Comparison of ENCODE assay signal across 25 mouse cellular contexts in the genomic region with DNA sequence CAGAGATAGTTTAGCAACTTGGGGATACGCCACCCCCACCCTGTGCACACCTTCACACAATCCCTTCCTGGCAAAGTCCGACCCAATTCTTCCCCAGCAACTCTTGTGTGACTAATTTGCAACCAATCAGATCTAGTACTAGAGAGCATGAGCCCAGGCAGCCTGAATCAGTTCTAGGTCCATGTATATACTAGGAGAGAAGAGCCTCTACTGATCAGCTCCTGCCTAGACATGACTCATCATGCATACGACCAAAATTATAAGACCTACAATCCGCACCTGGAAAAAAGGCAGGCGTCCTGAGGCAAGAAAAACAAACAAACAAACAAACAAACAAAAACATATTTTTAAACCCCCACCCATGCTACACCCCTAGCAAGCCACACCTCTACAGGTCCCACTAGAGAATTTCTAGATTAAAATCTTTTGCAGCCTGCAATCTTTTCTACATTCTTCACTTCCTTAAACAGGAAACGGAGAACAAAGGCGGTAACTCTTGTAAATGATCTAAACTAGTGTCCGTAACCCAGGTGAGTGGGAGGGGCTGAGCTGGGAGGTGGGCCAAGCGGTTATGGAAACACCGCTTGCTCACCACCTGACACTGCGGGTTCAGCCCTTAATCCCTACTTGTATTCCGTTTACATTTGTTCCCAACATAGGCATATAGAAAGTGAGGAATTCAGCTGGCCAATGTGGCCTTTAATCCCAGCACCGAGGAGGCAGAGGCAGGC. TPM values are rescaled to one million over a fixed set of nuclear protein-coding genes. Genes with fewer than 3 reads are reported as not detected.
DNase-seq lines count a peak whose midpoint lies in the region; ATAC-seq lines count a peak whose summit lies in the region.
"Had no signal": no experiment of that assay in that cellular context is flagged by ENCODE, and none has a peak within 500 bp of the region (broad histone marks: within the 10 kb centered on the region; RNA-seq: fewer than 3 reads in every experiment).

No protein-coding gene starts in this region.

- ATAC-seq in intestine, embryonic 15.5 days = no peak
- ATAC-seq: forebrain, embryonic 15.5 days had no signal

- 82% methylated on average over 13 of the region's 13 CpGs for WGBS in intestine, embryonic 15.5 days

- H3K27me3 ChIP-seq in intestine, embryonic 15.5 days (replicated peaks) = no peaks in the 10 kb centered on the region
- H3K27me3 ChIP-seq: forebrain, embryonic 15.5 days; heart, embryonic 12.5 days; limb, embryonic 12.5 days; liver, embryonic 13.5 days; neural tube, embryonic 12.5 days had no signal

- no peaks in the 10 kb centered on the region for H3K4me1 ChIP-seq in intestine, embryonic 15.5 days (replicated peaks)
- H3K4me1 ChIP-seq: forebrain, embryonic 15.5 days; limb, embryonic 12.5 days; liver, embryonic 13.5 days; neural tube, embryonic 12.5 days had no signal

- H3K9me3 ChIP-seq in intestine, embryonic 15.5 days = no peaks in the 10 kb centered on the region
- H3K9me3 ChIP-seq: forebrain, embryonic 15.5 days; limb, embryonic 12.5 days; liver, embryonic 13.5 days; neural tube, embryonic 12.5 days had no signal

- no peaks in the 10 kb centered on the region for H3K36me3 ChIP-seq in intestine, embryonic 15.5 days
- H3K36me3 ChIP-seq: forebrain, embryonic 15.5 days; heart, embryonic 12.5 days; limb, embryonic 12.5 days; liver, embryonic 13.5 days; neural tube, embryonic 12.5 days had no signal

- no peak overlapping the region for H3K4me3 ChIP-seq in intestine, embryonic 15.5 days (replicated peaks)
- H3K4me3 ChIP-seq: forebrain, embryonic 15.5 days; heart, embryonic 12.5 days; limb, embryonic 12.5 days; liver, embryonic 13.5 days; neural tube, embryonic 12.5 days had no signal

- H3K4me2 ChIP-seq in intestine, embryonic 15.5 days (replicated peaks) = no peak overlapping the region
- H3K4me2 ChIP-seq: forebrain, embryonic 15.5 days; heart, embryonic 12.5 days; hindbrain, embryonic 14.5 days; limb, embryonic 12.5 days; liver, embryonic 13.5 days; neural tube, embryonic 12.5 days had no signal

- H3K9ac ChIP-seq in intestine, embryonic 15.5 days = no peak overlapping the region
- H3K9ac ChIP-seq: forebrain, embryonic 15.5 days; heart, embryonic 12.5 days; hindbrain, embryonic 14.5 days; limb, embryonic 12.5 days; liver, embryonic 13.5 days; neural tube, embryonic 12.5 days had no signal

- DNase-seq in spleen, postnatal 36 days (ENCODE audit: low spot score in 2 of 2) = peak; percentile 14 to 29
- no peak for DNase-seq in spleen, postnatal 14 days (ENCODE audit: low spot score in 2 of 2)
- DNase-seq in CD8-positive naive resting alpha-beta T cell, adult 2 months (ENCODE audit: low read depth in 2 of 2, low spot score in 2 of 2) = peak; percentile 19 to 23
- DNase-seq in T-cell, adult 2 months (ENCODE audit: low spot score) = peak; percentile 69
- peak; percentile 33 for DNase-seq in thymus, postnatal 25 days
- DNase-seq in adrenal gland, adult 8-10 months = no peak
- DNase-seq: cerebellum, postnatal 14 days; embryo, embryonic 11 days; kidney, adult 11 months; kidney, postnatal 10 days; liver, embryonic 13.5 days; right cerebral cortex, postnatal 14 days had no signal

- no peak overlapping the region for H3K27ac ChIP-seq in intestine, embryonic 15.5 days
- H3K27ac ChIP-seq: forebrain, embryonic 15.5 days; hindbrain, embryonic 14.5 days; limb, embryonic 12.5 days; liver, embryonic 13.5 days; neural tube, embryonic 12.5 days had no signal

RNA-seq across cellular contexts. Expression of a gene that starts 15.7 kb away (rescaled TPM):
- polyA plus RNA-seq in intestine, embryonic 15.5 days (2015; fragmentation: Nextera tagmentation; extraction: Ambion mirVana) = 2.9 and 3.1 TPM in 2 replicates
- 1 to 10 TPM; 2.5 to 3.4 (median 3.1) TPM for total RNA-seq in adrenal gland, adult 8-10 months (2022)

RNA-seq across cellular contexts. Expression of a gene that starts 39.6 kb away (rescaled TPM):
- polyA plus RNA-seq in intestine, embryonic 15.5 days (2015; fragmentation: Nextera tagmentation; extraction: Ambion mirVana) = 6.6 and 6.7 TPM in 2 replicates
- total RNA-seq in adrenal gland, adult 8-10 months (2022) = 1 to 10 TPM; 4.5 to 9.9 (median 6.9) TPM

RNA-seq across cellular contexts. Expression of a gene that starts 45.8 kb away (rescaled TPM):
- 0.06 TPM in 1 of 2 replicates, not detected in the other for polyA plus RNA-seq in intestine, embryonic 15.5 days (2015; fragmentation: Nextera tagmentation; extraction: Ambion mirVana)
- not detected for total RNA-seq in adrenal gland, adult 8-10 months (2022)
- total RNA-seq: adrenal gland, adult 18-20 months; gastrocnemius, adult 18-20 months; granulocyte monocyte progenitor cell, adult 5-6 weeks; heart, postnatal 25 days had no signal
- polyA plus RNA-seq: C2C12; forebrain, embryonic 15.5 days; heart, embryonic 12.5 days; limb, embryonic 12.5 days; liver, embryonic 13.5 days; lung, embryonic 16.5 days; neural tube, embryonic 12.5 days; urinary bladder, adult 2 months had no signal

Comparison
In these comparisons a context has a peak if more than half of its experiments do, and no peak if none do; other contexts are left out.
1. DNase-seq: peak in spleen, postnatal 36 days (2 of 2), CD8-positive naive resting alpha-beta T cell, adult 2 months (2 of 2), T-cell, adult 2 months (single experiment) and thymus, postnatal 25 days (single experiment); none in spleen, postnatal 14 days (0 of 2) and adrenal gland, adult 8-10 months (single experiment).